Mouse (Mus musculus) gastrocnemius, adult 18-20 months (tissue): Measurements from ENCODE around the gene Celsr3. TPM values are rescaled to one million over a fixed set of nuclear protein-coding genes. Genes with fewer than 3 reads are reported as not detected.
A peak's percentile ranks its signal among the peaks of the same experiment; 100 is the strongest.

Source experiments
- DNase-seq: peaks from one replicate; pipeline ENCODE4 v3.0.0; 2021; ENCODE audit warnings: low spot score
- microRNA-seq: library from miRNA; unstranded; fragments of <30 nt; microRNA quantifications from one replicate; pipeline ENCODE4 v1.2.0, GENCODE M21; 2021
- total RNA-seq, 2 experiments: library from RNA; stranded (reverse); gene quantifications; 2 replicates each; pipeline ENCODE4 v1.2.3; 2021

Celsr3 gene
- total RNA-seq, 2 experiments from 2014 or later = 0.02 TPM; not detected in 1

- DNase-seq = peak; percentile 96
Measured at GRCm38 (mm10) chr9:108853635-108854240, 27.6 kb downstream of the Celsr3 start.

DNA sequence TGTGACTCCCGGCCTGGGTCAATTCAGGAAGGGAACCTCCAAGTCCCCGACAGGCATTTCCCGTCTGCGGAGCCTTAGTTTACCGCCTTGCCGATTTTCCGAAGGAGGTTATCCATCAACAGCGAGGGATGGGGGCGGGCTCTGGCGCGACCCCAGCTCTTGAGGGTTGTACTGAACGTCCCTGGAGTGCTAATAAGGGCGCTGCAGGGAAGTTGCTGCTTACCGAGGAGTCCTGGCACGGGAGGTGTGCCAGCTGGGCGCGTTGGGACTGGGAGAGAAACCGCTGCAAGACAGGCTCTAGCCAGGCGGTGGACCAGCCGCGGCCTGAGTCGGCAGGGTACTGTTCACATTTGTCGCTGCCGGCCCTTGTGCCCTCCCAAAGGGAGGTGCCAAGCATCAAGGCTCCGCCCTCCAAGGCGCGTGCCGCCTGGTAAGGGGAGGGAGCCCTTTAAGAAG, 28.1 kb downstream of the Celsr3 start:
- DNase-seq = peak; percentile 89

- DNase-seq = no peak
Measured at GRCm38 (mm10) chr9:108855335-108855734, 29.2 kb downstream of the Celsr3 start.

DNA sequence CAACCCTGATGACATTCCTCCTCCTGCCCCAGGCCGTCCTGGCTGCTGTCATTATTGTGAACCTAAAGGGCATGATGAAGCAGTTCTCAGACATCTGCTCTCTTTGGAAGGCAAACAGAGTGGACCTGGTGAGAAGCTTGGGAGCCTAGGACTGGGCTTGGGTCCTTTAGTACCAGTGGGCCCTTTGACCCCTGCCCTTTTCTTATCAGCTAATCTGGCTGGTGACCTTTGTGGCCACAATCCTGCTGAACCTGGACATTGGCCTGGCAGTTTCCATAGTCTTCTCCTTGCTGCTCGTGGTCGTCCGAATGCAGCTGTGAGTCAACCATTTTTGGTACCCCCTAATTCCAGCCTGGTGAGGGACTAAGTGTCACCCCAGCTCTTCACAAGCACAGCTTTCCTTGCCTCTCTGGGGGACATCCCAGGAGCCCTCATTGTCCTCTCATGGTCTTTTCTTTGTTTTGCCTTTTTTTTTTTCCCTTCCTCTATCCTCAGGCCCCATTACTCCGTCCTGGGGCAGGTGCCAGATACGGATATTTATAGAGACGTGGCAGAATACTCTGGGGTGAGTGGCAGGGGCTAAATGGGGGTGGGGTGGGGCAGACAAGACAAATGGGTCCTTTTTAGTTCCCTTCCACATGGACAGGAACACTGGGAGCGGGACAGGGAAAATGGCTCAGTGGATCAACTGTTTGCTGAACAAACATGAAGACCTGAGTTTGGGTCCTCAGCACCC, 32.8 kb downstream of the Celsr3 start:
- peak; percentile 33 for DNase-seq

Small RNAs within 50 kb of the gene (microRNA-seq; reads per million reads assigned to microRNA genes)
- gene Gm23156 = not detected

Other genes starting within 250 kb of the Celsr3 start
- 1 to 10 TPM; 6.4 to 7.9 TPM for gene Wdr6, start 247.6 kb upstream of the Celsr3 start, total RNA-seq
- 1 to 10 TPM; 3.4 to 4.1 TPM for gene P4htm, start 228.7 kb upstream of the Celsr3 start, total RNA-seq
- 10 to 100 TPM; 73.1 to 84.5 TPM for gene Arih2, start 176.9 kb upstream of the Celsr3 start, total RNA-seq
- 10 to 100 TPM; 68.1 to 85.0 TPM for gene Slc25a20, start 164.2 kb upstream of the Celsr3 start, total RNA-seq
- 100 to 1,000 TPM; 164 to 169 TPM for gene Prkar2a, start 137.0 kb upstream of the Celsr3 start, total RNA-seq
- 10 to 100 TPM; 14.9 TPM for gene Ip6k2, start 42.5 kb upstream of the Celsr3 start, total RNA-seq
- 1 to 10 TPM; 4.4 TPM for gene Nckipsd, start 18.0 kb upstream of the Celsr3 start, total RNA-seq
- 10 to 100 TPM; 14.0 to 14.6 TPM for gene Slc26a6, start 27.0 kb downstream of the Celsr3 start, total RNA-seq
- gene Tmem89, start 88.3 kb downstream of the Celsr3 start, total RNA-seq = not detected
- gene Uqcrc1, start 110.3 kb downstream of the Celsr3 start, total RNA-seq = 100 to 1,000 TPM; 888 to 981 TPM
- 1 to 10 TPM; 2.2 to 3.5 TPM for gene Col7a1, start 127.3 kb downstream of the Celsr3 start, total RNA-seq
- gene Ucn2, start 159.7 kb downstream of the Celsr3 start, total RNA-seq = under 1 TPM; 0.27 to 0.90 TPM
- 10 to 100 TPM; 18.8 to 43.0 TPM for gene Pfkfb4, start 165.5 kb downstream of the Celsr3 start, total RNA-seq
- gene Shisa5, start 212.2 kb downstream of the Celsr3 start, total RNA-seq = 10 to 100 TPM in 1 of 2 experiments, 1 to 10 TPM in 1; 9.8 to 15.5 TPM
- gene Trex1, start 233.4 kb downstream of the Celsr3 start, total RNA-seq = 10 to 100 TPM; 13.1 to 17.2 TPM
- gene Atrip, start 247.8 kb downstream of the Celsr3 start, total RNA-seq = 1 to 10 TPM; 8.9 to 9.2 TPM